Mouse (Mus musculus) midbrain, embryonic 11.5 days (tissue): ENCODE measurements around the gene Fam187b. TPM values are rescaled to one million over a fixed set of nuclear protein-coding genes. Genes with fewer than 3 reads are reported as not detected.

ENCODE experiments used
- ATAC-seq: fragments of 200-750 bp; cut with Nextera tagmentation; 2 replicates; pipeline ENCODE4 v1.8.0; 2017; ENCODE audit warnings: moderate TSS enrichment, moderate library complexity; ENCODE audit not compliant: low FRiP score
- DNase-seq: peaks from one replicate; pipeline ENCODE4 v3.0.0; 2015; ENCODE audit warnings: low spot score; ENCODE audit errors: missing footprints
- H3K27ac ChIP-seq: fragments of 300-500 bp; sonication (generic); 2 replicates; pipeline ENCODE4 v1.5.1; 2014; ENCODE audit warnings: low read depth, low read length
- H3K27me3 ChIP-seq: fragments of 300-500 bp; sonication (generic); 2 replicates; pipeline ENCODE4 v1.6.1; 2014; ENCODE audit warnings: mild to moderate bottlenecking, low read length, moderate library complexity, mixed read lengths; ENCODE audit not compliant: control insufficient read depth, insufficient read depth
- H3K36me3 ChIP-seq: fragments of 300-500 bp; sonication (generic); 2 replicates; pipeline ENCODE4 v1.6.1; 2014; ENCODE audit warnings: mild to moderate bottlenecking, low read length, moderate library complexity, mixed read lengths; ENCODE audit not compliant: control insufficient read depth, insufficient read depth
- H3K4me1 ChIP-seq: fragments of 300-500 bp; sonication (generic); 2 replicates; pipeline ENCODE4 v1.6.1; 2014; ENCODE audit warnings: low read length; ENCODE audit not compliant: control insufficient read depth, insufficient read depth
- H3K4me2 ChIP-seq: fragments of 300-500 bp; sonication (generic); 2 replicates; pipeline ENCODE4 v1.6.1; 2014; ENCODE audit warnings: mild to moderate bottlenecking, moderate library complexity
- H3K4me3 ChIP-seq: fragments of 300-500 bp; sonication (generic); 2 replicates; pipeline ENCODE4 v1.5.1; 2014; ENCODE audit warnings: low read depth, low read length
- H3K9ac ChIP-seq: fragments of 300-500 bp; sonication (generic); 2 replicates; pipeline ENCODE4 v1.6.1; 2014; ENCODE audit warnings: low read length
- H3K9me3 ChIP-seq: fragments of 300-500 bp; sonication (generic); 2 replicates; pipeline ENCODE4 v1.6.1; 2016; ENCODE audit warnings: low read length; ENCODE audit not compliant: control insufficient read depth
- WGBS: fragments of 180-500 bp; shearing (Covaris S2); extraction: QIAGEN DNeasy Blood & Tissue Kit; methylation state at CpG from one replicate; pipeline ENCODE4 v1.1.7; 2014; 5-methylcytosine and 5-hydroxymethylcytosine counted together
- polyA plus RNA-seq: library from polyadenylated mRNA; unstranded; fragments of >200 nt; fragmentation: Nextera tagmentation; extraction: Ambion mirVana; gene quantifications from 2 replicates; pipeline ENCODE4 v1.2.1, GENCODE M21; 2014

The Fam187b gene
- polyA plus RNA-seq, 1 experiment from 2014 or later, result 0.25 TPM

DNA sequence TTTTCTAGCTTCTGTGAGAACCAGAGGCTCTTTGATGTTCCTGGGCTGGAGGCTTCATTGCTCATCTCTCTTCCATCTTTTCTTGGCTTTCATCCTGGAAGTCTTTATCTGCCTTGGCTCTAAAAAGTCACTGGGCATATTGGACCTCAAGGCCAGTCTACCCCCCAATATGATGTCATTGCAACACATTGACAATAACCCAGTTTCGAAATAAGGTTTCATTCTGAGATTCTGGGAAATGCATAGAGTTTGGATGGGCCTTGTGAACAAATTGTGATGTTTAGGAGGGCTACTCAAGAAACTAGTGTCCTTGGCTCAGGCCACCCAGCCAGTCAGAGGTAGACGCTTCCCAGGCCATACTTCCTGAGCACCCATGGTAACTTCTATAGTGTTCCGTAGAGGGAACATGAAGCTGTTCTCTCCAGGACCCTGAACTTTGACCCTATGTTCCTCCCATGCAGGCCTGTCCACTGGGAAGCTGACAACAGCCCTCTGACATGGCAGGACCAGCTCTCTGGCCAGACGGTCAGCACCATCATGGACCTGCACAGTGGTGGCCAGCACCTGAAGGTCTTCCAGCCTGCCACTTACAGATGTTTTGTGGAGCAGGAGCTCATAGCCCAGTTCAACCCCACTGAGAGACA lies 15.1 kb downstream of the Fam187b start:
- no peak for ATAC-seq

DNA sequence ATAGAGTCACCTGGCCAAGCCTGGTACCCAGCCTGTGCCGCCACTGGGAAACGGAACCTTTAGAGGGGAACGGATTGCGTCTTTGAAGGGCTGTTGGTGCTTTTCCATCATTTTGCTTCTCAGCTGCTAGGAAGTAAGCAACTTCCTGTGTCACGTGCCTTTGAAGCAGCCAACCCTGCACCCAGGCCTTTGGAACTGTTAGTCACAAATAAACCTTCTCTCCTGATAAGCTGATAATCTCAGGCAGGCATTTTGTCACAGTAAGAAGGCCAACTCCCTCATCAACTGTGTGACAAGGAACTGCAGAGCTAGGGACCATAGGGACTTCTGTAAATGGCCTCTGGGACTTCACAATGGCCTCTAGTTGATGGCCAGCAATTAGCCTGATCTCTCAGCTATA lies 18.6 kb downstream of the Fam187b start:
- Histone ChIP-seq H3K27ac (no peak overlapping the region), H3K4me2 (no peak overlapping the region), H3K4me3 (no peak overlapping the region), H3K9ac (no peak overlapping the region), H3K27me3 (no peaks in the 10 kb centered on the region), H3K36me3 (no peaks in the 10 kb centered on the region), H3K4me1 (no peaks in the 10 kb centered on the region), H3K9me3 (no peaks in the 10 kb centered on the region)
- DNase-seq, result no peak
- ATAC-seq, result no peak
- 79% methylated on average over 5 of the region's 5 CpGs for WGBS

More for the DNA sequence above, 15.1 kb downstream of the Fam187b start:
- Histone ChIP-seq H3K9me3 (no peaks in the 10 kb centered on the region), H3K9ac (no peak overlapping the region), H3K36me3 (no peaks in the 10 kb centered on the region), H3K27me3 (no peaks in the 10 kb centered on the region), H3K4me1 (no peaks in the 10 kb centered on the region), H3K4me3 (no peak overlapping the region), H3K27ac (no peak overlapping the region), H3K4me2 (no peak overlapping the region)
- 85% methylated on average over 4 of the region's 4 CpGs for WGBS
- DNase-seq, result no peak

DNA sequence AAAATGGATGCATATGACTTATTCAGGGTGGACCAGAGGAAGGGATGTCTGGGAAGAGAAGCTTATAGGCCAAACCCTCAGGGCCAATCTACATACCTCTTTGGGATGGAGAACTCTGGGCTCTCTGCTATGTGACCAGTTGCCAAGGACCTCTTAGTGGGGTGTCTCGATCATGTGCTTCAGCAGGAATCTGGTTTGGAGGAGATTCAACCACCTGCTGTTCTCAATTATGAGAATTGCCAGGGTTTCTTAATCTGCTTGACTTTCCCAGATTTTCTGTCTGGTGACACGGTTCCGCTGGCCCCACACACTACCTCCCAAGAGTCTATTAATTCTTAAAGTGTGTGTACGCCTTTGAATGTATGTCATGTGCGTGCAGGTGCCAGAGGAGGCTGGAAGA lies 20.4 kb downstream of the Fam187b start:
- no peaks in the 10 kb centered on the region for H3K9me3 ChIP-seq
- H3K9ac ChIP-seq, result no peak overlapping the region
- no peak for ATAC-seq
- H3K27me3 ChIP-seq, result no peaks in the 10 kb centered on the region
- no peak overlapping the region for H3K27ac ChIP-seq
- no peak overlapping the region for H3K4me3 ChIP-seq
- WGBS, result 89% methylated on average over 5 of the region's 5 CpGs
- no peaks in the 10 kb centered on the region for H3K4me1 ChIP-seq
- H3K4me2 ChIP-seq, result no peak overlapping the region
- no peaks in the 10 kb centered on the region for H3K36me3 ChIP-seq
- no peak for DNase-seq

DNA sequence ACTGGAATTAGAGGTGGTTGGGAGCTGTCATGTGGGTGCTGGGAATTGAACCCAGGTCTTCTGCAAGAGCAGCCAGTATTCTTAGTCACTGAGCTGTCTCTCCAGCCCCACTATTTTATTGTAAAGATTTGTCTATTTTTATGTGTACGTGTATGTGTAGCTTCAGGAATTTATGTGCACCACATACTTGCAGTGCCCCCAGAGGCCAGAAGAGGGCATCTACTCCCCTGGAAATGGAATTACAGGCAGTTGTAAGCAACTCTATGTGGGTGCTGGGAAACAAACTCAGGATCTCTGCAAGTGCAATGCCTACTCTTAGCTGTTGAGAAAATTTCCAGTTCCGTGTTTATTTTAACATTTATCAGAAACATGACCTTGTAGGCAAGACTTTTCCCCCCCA lies 22.9 kb downstream of the Fam187b start:
- Histone ChIP-seq H3K4me2 (no peak overlapping the region), H3K27ac (no peak overlapping the region), H3K27me3 (no peaks in the 10 kb centered on the region), H3K9me3 (no peaks in the 10 kb centered on the region), H3K4me3 (no peak overlapping the region), H3K9ac (no peak overlapping the region), H3K4me1 (no peaks in the 10 kb centered on the region), H3K36me3 (no peaks in the 10 kb centered on the region)
- 91% methylated on average over 2 of the region's 2 CpGs for WGBS
- DNase-seq (no peak), ATAC-seq (no peak)

DNA sequence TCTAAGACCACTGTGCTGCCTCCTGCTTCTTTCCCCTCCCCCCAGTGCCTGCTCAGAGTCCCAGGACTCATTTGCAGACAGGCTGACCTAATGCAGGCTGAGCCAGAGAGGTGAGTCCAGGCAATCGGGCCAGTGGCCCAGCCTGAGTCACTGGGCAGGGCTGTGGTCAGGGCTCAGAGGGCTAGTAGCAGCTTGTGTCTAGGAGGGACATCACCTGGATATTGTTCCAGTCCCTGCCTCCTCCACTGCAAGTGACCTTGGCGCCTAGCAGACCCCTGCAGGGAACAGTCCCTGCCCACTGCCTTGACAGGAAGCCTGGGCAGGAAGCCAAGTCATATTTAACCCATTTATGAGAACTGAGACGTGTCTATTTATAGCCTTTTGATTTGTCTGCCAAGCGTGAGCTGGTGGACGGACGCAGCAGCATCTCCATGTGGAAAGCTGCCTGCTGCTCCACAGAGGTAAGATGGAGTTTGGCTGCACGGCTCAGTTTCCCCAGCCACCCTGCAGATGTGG lies 27.0 kb downstream of the Fam187b start:
- DNase-seq, result no peak
- no peaks in the 10 kb centered on the region for H3K9me3 ChIP-seq

DNA sequence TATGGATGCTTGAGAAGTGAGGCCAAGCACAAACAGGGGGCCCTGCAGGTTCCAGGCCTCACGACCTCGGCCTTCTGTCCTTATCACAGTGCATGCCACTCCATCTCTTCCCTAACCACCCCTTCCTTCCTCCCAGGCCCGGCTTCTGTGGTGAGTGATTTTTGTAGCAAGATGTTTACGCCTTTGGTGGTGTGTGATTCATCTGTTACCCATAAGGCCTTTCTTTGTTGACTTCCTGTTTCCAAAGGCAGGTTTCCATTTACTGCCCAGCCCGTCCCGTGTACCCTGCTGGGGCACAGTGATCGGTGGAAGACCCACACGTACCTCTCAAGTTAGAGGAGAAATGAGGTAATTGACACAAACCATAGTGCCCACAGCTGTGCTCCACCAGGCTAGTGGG lies 29.1 kb downstream of the Fam187b start:
- Histone ChIP-seq H3K9ac (no peak overlapping the region), H3K9me3 (no peaks in the 10 kb centered on the region), H3K4me2 (no peak overlapping the region), H3K36me3 (no peaks in the 10 kb centered on the region), H3K4me1 (no peaks in the 10 kb centered on the region), H3K4me3 (no peak overlapping the region), H3K27ac (no peak overlapping the region), H3K27me3 (no peaks in the 10 kb centered on the region)
- DNase-seq, result no peak
- ATAC-seq, result no peak
- 84% methylated on average over 8 of the region's 8 CpGs for WGBS

More for the DNA sequence above, 27.0 kb downstream of the Fam187b start:
- no peak for ATAC-seq
- Histone ChIP-seq H3K36me3 (no peaks in the 10 kb centered on the region), H3K4me2 (no peak overlapping the region), H3K27ac (no peak overlapping the region), H3K9ac (no peak overlapping the region), H3K27me3 (no peaks in the 10 kb centered on the region), H3K4me1 (no peaks in the 10 kb centered on the region), H3K4me3 (no peak overlapping the region)
- 70% methylated on average over 7 of the region's 7 CpGs for WGBS

DNA sequence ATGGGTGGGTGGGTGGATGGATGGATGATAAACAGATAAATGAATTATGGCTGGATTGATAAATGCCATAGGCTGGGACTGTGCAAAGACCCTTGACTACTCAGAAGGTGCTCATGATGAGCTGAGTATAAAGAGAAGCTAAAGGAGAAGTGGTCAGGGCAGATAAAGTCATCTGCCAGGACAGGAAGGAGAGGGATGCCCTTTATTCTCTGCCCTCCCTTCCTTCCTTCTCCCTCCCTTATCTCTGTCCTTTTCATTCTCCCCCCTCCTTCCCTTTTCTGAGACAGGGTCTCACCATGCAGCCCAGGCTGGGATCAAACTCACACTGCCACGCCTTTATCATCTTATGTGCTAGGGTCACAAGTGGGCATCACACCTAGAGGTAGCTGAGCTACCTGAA lies 34.2 kb downstream of the Fam187b start:
- DNase-seq (no peak), ATAC-seq (no peak)
- Histone ChIP-seq H3K4me1 (no peaks in the 10 kb centered on the region), H3K9me3 (no peaks in the 10 kb centered on the region), H3K4me2 (no peak overlapping the region), H3K36me3 (no peaks in the 10 kb centered on the region), H3K27me3 (no peaks in the 10 kb centered on the region), H3K27ac (no peak overlapping the region), H3K9ac (no peak overlapping the region), H3K4me3 (no peak overlapping the region)
- 67% methylated on average over 1 of the region's 1 CpGs for WGBS

DNA sequence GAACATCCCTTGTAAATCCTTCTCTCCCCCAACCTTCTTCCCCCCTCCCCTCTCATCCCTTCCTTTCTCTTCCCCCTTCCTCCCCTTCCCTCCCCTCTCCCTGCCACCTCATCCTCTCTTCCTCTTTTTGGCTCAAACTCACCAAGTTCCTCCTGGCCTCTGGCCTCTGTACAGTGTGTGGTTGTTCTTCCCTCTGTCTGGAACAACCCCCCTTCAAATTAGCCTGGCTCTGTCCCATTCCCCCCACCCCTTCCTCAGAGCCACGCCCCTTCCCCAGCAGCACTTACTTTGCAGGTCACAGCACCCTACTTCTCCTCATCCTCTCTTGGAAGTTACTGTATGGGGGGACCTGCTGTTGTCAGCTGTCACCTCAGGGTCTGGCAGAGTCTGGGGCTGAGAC lies 34.6 kb downstream of the Fam187b start:
- Histone ChIP-seq H3K4me1 (no peaks in the 10 kb centered on the region), H3K9ac (no peak overlapping the region), H3K27ac (no peak overlapping the region), H3K4me3 (no peak overlapping the region), H3K4me2 (no peak overlapping the region), H3K27me3 (no peaks in the 10 kb centered on the region), H3K9me3 (no peaks in the 10 kb centered on the region), H3K36me3 (no peaks in the 10 kb centered on the region)
- WGBS, result 69% methylated on average over 1 of the region's 1 CpGs
- no peak for DNase-seq
- no peak for ATAC-seq

DNA sequence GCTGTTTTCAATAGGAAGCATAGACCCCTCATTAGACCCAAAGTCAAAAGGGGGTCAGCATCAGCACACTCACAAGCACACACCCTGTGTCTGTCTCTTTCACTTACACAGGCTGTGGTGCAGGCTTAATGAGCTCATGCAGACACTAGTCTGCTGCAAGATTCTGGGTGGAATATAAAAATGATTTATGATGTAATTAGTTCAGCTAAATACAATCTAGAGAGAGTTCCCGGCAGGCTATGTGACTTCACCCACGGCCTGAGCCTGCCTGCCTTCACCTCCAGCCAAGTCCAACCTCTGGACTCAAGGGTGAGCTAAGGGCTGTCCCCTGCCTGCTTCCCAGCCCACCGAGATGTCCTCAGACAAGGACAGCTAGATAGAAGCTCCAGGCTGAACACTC lies 35.3 kb downstream of the Fam187b start:
- DNase-seq (no peak), ATAC-seq (no peak)
- no peaks in the 10 kb centered on the region for H3K4me1 ChIP-seq
- no peak overlapping the region for H3K4me3 ChIP-seq
- H3K27me3 ChIP-seq, result no peaks in the 10 kb centered on the region
- 86% methylated on average over 3 of the region's 3 CpGs for WGBS
- no peak overlapping the region for H3K4me2 ChIP-seq
- no peak overlapping the region for H3K27ac ChIP-seq
- H3K9me3 ChIP-seq, result no peaks in the 10 kb centered on the region
- no peak overlapping the region for H3K9ac ChIP-seq
- H3K36me3 ChIP-seq, result no peaks in the 10 kb centered on the region
